Mouse (Mus musculus) intestine, embryonic 15.5 days (tissue): ENCODE data around the gene Wdr66. TPM values are rescaled to one million over a fixed set of nuclear protein-coding genes. Genes with fewer than 3 reads are reported as not detected.

ENCODE experiments used
- ATAC-seq: fragments of 200-750 bp; cut with Nextera tagmentation; 2 replicates; pipeline ENCODE4 v1.8.0; 2017; ENCODE audit warnings: moderate TSS enrichment, moderate library complexity
- H3K27ac ChIP-seq: fragments of 300-500 bp; sonication (generic); 2 replicates; pipeline ENCODE4 v1.5.1; 2015; ENCODE audit warnings: mild to moderate bottlenecking, inconsistent platforms
- H3K27me3 ChIP-seq: fragments of 300-500 bp; sonication (generic); replicated peaks from 2 replicates; pipeline ENCODE4 v1.6.1; 2015; ENCODE audit warnings: inconsistent platforms
- H3K36me3 ChIP-seq: fragments of 300-500 bp; sonication (generic); 2 replicates; pipeline ENCODE4 v1.6.1; 2015; ENCODE audit warnings: inconsistent platforms
- H3K4me1 ChIP-seq: fragments of 300-500 bp; sonication (generic); replicated peaks from 2 replicates; pipeline ENCODE4 v1.6.1; 2015; ENCODE audit warnings: inconsistent platforms
- H3K4me2 ChIP-seq: fragments of 300-500 bp; sonication (generic); replicated peaks from 2 replicates; pipeline ENCODE4 v1.6.1; 2015; ENCODE audit warnings: mild to moderate bottlenecking, inconsistent platforms
- H3K4me3 ChIP-seq: fragments of 300-500 bp; sonication (generic); replicated peaks from 2 replicates; pipeline ENCODE4 v1.5.1; 2015; ENCODE audit warnings: inconsistent platforms
- H3K9ac ChIP-seq: fragments of 300-500 bp; sonication (generic); 2 replicates; pipeline ENCODE4 v1.6.1; 2015; ENCODE audit warnings: inconsistent platforms
- H3K9me3 ChIP-seq: fragments of 300-500 bp; sonication (generic); 2 replicates; pipeline ENCODE4 v1.6.1; 2016; ENCODE audit warnings: inconsistent platforms
- WGBS: fragments of 180-500 bp; shearing (Covaris S2); methylation state at CpG from one replicate; pipeline ENCODE4 v1.1.7; 2015; 5-methylcytosine and 5-hydroxymethylcytosine counted together
- polyA plus RNA-seq: library from polyadenylated mRNA; unstranded; fragments of >200 nt; fragmentation: Nextera tagmentation; extraction: Ambion mirVana; gene quantifications from 2 replicates; pipeline ENCODE4 v1.2.1, GENCODE M21; 2015

Gene Wdr66
- polyA plus RNA-seq, 1 experiment from 2014 or later, result 0.79 TPM

DNA sequence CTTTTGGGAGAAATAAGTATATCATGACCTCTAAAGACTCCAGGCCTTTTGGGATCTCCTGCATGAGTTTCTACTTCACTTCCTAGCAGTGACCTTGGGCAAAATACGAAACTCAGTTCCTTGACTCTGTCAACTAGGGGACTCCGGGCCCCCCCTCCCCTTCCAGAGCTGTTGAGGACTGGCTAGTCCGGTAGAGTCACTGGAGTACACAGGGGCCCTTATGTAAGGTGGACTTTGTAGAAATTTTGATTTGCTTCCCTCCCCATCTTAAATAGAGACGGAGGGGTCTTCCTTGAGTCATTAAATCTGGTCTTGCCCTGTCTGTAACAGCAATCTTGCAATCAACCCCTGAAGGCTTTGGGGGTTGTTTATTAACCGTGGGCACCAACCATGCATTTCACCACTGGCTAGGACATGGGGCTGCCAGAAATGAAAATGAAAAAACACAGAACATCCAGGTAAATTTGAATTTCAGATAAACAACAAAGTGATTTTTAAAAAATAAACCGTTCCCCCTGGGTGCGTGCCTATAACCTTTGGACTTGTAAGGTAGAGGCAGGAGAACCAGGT, 94.9 kb downstream of the Wdr66 start:
- Histone ChIP-seq H3K4me2 (peak overlapping the region; percentile 89), H3K27ac (peak overlapping the region; percentile 77), H3K4me1 (peaks cover 17% of the 10 kb centered on the region), H3K4me3 (peak overlapping the region; percentile 84), H3K9ac (peak overlapping the region; percentile 48; the same call in 1 of the 2 replicates), H3K27me3 (no peaks in the 10 kb centered on the region), H3K9me3 (no peaks in the 10 kb centered on the region), H3K36me3 (no peaks in the 10 kb centered on the region)
- no peak for ATAC-seq
- WGBS, result 46% methylated on average over 7 of the region's 7 CpGs

DNA sequence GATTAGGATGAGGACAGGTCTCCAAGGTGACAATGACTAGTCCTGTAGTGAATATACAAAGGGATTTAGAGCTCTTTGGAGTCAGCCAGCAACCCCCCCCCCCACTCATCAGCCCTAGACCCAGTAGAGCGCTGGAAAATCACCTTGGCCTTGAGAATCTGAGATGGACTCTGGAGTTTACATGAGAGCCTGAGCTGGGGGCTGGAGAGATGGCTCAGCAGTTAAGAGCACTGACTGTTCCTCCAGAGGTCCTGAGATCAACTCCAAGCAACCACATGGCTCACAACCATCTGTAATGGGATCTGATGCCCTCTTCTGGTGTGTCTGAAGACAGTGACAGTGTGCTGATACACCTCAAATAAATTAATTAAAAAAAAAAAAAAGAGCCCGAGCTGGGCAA, 96.1 kb downstream of the Wdr66 start:
- Histone ChIP-seq H3K9me3 (no peaks in the 10 kb centered on the region), H3K36me3 (no peaks in the 10 kb centered on the region), H3K4me1 (peaks cover 17% of the 10 kb centered on the region), H3K27ac (no peak overlapping the region), H3K27me3 (no peaks in the 10 kb centered on the region), H3K4me3 (no peak overlapping the region), H3K4me2 (no peak overlapping the region), H3K9ac (no peak overlapping the region)
- ATAC-seq, result no peak
- WGBS, result 78% methylated on average over 2 of the region's 2 CpGs

DNA sequence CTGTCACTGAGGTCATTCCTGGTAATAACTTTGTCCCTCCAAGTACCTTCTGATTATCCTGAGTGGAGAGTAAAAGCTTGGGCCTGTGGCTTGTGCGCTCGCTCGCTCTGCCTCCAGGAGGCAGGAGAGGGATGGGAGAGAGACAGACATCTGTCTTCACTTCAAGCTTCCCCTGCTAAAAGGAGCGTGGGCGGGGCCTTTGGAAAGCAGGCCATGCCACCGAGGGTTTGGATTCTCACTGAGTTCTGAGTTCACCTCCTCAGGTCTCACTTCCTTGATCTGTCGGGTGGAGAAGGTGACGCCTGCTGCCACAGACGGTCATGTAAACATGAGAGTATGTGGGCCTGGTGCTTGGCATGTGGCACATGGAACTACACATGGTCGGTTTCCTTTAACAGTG, 98.5 kb downstream of the Wdr66 start:
- H3K9me3 ChIP-seq, result no peaks in the 10 kb centered on the region
- no peak overlapping the region for H3K9ac ChIP-seq
- ATAC-seq, result no peak
- no peak overlapping the region for H3K27ac ChIP-seq
- no peaks in the 10 kb centered on the region; the same call in 1 of the 2 replicates for H3K36me3 ChIP-seq
- H3K4me2 ChIP-seq, result no peak overlapping the region
- no peak overlapping the region for H3K4me3 ChIP-seq
- H3K27me3 ChIP-seq, result no peaks in the 10 kb centered on the region
- 66% methylated on average over 10 of the region's 10 CpGs for WGBS
- peaks cover 17% of the 10 kb centered on the region for H3K4me1 ChIP-seq

DNA sequence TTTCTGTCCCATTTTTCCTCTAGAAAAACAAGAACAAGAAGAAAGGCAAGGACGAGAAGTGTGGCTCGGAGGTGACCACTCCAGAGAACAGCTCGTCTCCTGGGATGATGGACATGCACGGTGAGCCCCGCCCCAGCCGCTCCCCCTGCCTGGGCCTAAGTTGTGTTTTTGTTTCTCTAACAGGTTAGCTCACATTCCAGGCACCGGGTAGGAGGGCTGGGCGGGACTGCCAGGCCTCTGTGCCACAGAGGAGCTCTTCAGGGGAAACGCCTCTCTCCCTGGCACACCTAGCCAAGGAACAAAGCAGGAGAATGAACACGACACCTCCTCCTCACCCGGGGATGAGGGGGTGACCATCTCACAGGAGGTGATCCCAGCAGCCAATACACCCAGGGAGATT, 104.0 kb downstream of the Wdr66 start:
- Histone ChIP-seq H3K4me2 (no peak overlapping the region), H3K27ac (no peak overlapping the region), H3K9ac (no peak overlapping the region), H3K9me3 (no peaks in the 10 kb centered on the region), H3K4me3 (no peak overlapping the region), H3K27me3 (no peaks in the 10 kb centered on the region), H3K4me1 (no peaks in the 10 kb centered on the region), H3K36me3 (peaks cover 18% of the 10 kb centered on the region)
- WGBS, result 66% methylated on average over 11 of the region's 11 CpGs
- ATAC-seq, result no peak

DNA sequence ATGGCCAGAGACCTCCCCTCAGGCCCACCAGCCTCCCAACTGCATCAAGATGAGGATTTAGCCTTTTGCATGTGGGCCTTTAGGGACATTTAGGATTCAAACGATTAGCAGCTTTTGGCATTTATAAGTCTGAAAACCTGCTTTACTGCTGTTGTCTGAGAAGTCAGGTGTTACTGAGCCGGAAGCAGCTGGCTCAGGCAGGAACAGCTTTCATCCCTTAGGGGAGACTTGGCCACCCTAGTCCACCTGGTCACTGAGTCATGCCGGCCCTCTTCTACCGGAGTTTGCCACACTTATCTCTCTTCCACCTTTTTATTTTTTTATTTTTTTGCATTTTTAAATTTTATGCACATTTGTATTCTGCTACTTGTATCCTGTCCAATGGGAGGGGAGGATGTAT, 105.4 kb downstream of the Wdr66 start:
- no peak for ATAC-seq
- H3K36me3 ChIP-seq, result peaks cover 24% of the 10 kb centered on the region

DNA sequence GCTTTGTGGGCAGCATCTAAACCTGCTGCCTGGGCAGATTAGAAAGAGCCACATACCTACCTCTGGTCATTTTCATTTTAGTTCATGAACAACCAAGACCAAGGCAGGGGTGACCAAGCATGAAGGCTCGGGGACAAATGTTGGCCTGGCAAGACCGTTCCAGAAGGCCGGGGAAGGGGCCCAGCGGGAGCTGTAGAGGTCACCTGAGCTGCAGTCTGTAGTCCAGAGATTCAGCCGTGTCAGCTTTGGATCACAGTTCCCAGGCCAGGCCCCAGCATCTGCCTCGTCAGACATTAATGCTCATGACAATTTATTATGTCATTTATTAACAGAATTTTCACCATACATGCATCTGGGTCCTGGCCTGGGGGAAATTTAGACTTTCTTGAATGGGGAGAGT, 107.5 kb downstream of the Wdr66 start:
- 86% methylated on average over 6 of the region's 6 CpGs for WGBS
- Histone ChIP-seq H3K9me3 (no peaks in the 10 kb centered on the region), H3K9ac (no peak overlapping the region), H3K4me3 (no peak overlapping the region), H3K27me3 (no peaks in the 10 kb centered on the region), H3K4me1 (no peaks in the 10 kb centered on the region), H3K4me2 (no peak overlapping the region), H3K36me3 (peaks cover 35% of the 10 kb centered on the region), H3K27ac (no peak overlapping the region)
- no peak for ATAC-seq

More for the DNA sequence above, 105.4 kb downstream of the Wdr66 start:
- H3K9me3 ChIP-seq, result no peaks in the 10 kb centered on the region
- no peak overlapping the region for H3K27ac ChIP-seq
- H3K4me1 ChIP-seq, result no peaks in the 10 kb centered on the region
- no peak overlapping the region for H3K4me3 ChIP-seq
- 90% methylated on average over 4 of the region's 4 CpGs for WGBS
- H3K9ac ChIP-seq, result no peak overlapping the region
- no peak overlapping the region for H3K4me2 ChIP-seq
- no peaks in the 10 kb centered on the region for H3K27me3 ChIP-seq

DNA sequence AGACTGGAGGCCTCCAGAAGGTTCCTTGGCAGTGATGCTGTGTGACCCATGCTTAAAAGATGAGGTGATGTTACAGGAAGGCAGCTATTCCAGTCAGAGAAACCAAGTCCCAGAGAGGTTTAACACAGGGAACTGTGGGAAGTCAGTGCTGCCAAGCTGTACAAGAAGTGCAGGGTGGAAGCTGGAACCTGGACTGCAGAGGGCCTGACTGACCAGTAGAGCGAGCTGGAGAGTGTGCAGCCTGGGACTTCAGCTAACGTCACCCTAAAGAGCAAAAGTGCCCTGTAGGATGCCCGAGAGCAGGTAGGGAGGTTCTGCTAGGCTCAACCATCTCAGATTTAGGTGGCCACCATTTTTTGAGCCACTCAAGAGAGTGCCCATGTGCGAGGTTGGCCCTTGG, 111.0 kb downstream of the Wdr66 start:
- Histone ChIP-seq H3K27me3 (no peaks in the 10 kb centered on the region), H3K9ac (no peak overlapping the region), H3K4me3 (no peak overlapping the region), H3K9me3 (no peaks in the 10 kb centered on the region), H3K4me1 (no peaks in the 10 kb centered on the region), H3K27ac (no peak overlapping the region), H3K36me3 (peaks cover 22% of the 10 kb centered on the region), H3K4me2 (no peak overlapping the region)
- no peak for ATAC-seq
- 85% methylated on average over 4 of the region's 4 CpGs for WGBS

DNA sequence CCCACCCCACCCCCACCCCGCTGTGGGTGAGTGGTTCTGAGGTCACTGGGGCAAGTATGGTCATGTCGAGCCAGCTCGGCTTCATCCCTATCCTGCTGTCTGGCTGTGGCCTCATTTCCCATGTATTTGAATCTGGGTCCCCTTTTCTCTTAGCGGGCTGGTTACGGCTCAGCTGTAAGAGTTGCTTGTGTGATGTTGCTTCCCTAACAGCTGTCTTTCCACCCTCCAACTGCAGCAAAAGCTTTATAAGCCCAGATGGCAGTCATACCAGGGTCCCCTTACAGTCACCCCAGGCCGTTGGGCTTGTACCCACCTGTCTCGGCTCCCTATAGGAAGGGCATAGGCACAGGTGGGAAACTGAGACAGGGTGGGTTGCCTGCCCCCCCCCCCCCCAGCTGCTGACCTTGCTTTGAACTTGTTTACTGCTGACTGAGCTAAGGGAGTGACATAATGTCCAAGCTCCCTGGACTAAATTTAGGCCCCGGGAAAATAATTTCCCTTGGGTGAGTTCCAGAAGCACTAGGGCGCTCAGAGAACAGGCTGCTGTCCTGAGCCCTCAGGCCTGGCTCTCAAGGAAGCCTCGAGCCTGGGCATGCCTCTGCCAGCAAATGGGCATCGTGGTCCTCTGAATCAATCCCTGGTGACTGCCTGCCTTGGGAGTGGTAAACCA, 112.5 kb downstream of the Wdr66 start:
- peaks cover 24% of the 10 kb centered on the region for H3K36me3 ChIP-seq
- no peak overlapping the region for H3K9ac ChIP-seq
- no peaks in the 10 kb centered on the region for H3K27me3 ChIP-seq
- ATAC-seq, result no peak
- no peak overlapping the region for H3K4me3 ChIP-seq
- H3K9me3 ChIP-seq, result no peaks in the 10 kb centered on the region
- no peak overlapping the region for H3K4me2 ChIP-seq
- 74% methylated on average over 11 of the region's 11 CpGs for WGBS
- H3K27ac ChIP-seq, result 0 out of 2 replicates have a peak overlapping the region, but pooled peaks have one; percentile 13
- no peaks in the 10 kb centered on the region for H3K4me1 ChIP-seq

DNA sequence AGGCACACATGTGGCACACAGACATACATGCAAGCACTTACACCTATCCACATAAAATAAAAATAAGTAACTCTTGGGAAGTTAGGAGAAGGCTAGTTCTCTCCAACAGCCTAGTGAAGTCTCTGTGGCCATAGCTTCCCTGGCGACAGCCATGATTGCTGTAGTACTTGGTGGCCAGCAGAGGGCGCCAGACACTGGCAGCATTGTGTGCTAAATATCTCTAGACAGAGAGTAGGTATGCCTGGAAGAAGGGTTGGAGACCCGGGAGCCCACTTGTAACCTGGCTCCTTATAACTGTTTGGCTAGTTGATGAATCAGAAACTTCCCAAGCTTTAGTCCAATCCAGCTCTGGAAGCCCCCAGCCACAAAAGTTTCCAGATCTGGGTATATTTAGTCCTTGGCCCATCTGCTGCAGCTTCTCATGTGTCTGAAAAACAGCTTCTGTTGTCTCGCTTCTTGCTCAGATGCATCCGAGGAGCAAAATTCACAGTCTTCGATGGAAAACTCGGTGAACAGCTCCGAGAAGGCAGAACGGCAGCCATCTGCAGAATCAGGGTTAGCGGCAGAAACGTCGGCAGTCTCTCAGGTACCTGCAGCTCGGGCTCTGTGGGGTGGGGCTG, 117.1 kb downstream of the Wdr66 start:
- no peaks in the 10 kb centered on the region for H3K4me1 ChIP-seq
- no peaks in the 10 kb centered on the region for H3K9me3 ChIP-seq
- no peak for ATAC-seq
- no peak overlapping the region for H3K4me2 ChIP-seq
- no peak overlapping the region for H3K27ac ChIP-seq
- no peaks in the 10 kb centered on the region for H3K27me3 ChIP-seq
- WGBS, result 78% methylated on average over 13 of the region's 13 CpGs
- no peak overlapping the region for H3K4me3 ChIP-seq
- peaks cover 31% of the 10 kb centered on the region for H3K36me3 ChIP-seq
- no peak overlapping the region for H3K9ac ChIP-seq

DNA sequence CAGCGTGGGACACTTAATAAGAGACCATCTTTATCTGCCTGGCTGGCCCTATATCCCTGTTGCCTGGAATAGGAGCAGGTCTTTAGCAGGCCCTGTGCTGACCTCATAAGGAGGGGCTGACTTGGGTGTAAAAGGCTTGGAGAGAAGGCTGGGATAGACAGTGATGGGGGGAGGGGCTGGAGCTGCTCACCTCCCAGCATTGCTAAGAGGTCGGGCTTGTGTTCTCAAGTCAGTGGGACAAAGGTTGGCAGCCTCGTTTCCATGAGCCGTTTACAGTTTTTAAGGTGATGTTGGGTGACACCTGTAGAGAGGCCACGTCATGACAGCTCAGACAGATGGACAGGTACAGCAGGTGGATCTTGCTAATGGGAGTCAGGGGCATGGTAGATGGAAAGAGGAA, 118.1 kb downstream of the Wdr66 start:
- WGBS, result 89% methylated on average over 5 of the region's 5 CpGs
- Histone ChIP-seq H3K9ac (no peak overlapping the region), H3K4me1 (no peaks in the 10 kb centered on the region), H3K9me3 (no peaks in the 10 kb centered on the region), H3K27me3 (no peaks in the 10 kb centered on the region), H3K36me3 (peaks cover 32% of the 10 kb centered on the region), H3K4me2 (no peak overlapping the region), H3K4me3 (no peak overlapping the region), H3K27ac (no peak overlapping the region)
- ATAC-seq, result no peak

DNA sequence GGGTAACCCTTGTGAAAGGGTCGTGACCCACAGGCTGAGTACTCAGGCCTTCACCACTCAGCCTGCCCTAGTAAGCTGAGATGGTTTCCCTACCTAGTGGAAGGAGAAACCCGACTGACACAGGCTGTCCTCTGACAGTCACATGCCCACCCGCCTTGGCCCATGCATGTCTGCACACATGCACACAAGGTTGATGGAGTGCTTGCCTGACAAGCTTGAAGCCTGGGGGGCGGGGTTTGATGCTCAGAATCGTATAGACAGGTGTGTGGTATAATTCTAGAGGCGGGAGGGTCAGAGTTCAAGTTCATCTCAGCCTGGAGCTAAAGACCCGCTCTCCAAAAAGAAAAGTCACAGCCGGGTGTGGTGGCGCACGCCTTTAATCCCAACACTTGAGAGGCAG, 123.4 kb downstream of the Wdr66 start:
- Histone ChIP-seq H3K9ac (no peak overlapping the region), H3K27ac (no peak overlapping the region), H3K4me2 (no peak overlapping the region), H3K4me1 (peaks cover 5% of the 10 kb centered on the region; the same call in 1 of the 2 replicates), H3K4me3 (no peak overlapping the region), H3K27me3 (no peaks in the 10 kb centered on the region), H3K9me3 (no peaks in the 10 kb centered on the region), H3K36me3 (peaks cover 25% of the 10 kb centered on the region)
- ATAC-seq, result no peak
- WGBS, result 90% methylated on average over 10 of the region's 10 CpGs

DNA sequence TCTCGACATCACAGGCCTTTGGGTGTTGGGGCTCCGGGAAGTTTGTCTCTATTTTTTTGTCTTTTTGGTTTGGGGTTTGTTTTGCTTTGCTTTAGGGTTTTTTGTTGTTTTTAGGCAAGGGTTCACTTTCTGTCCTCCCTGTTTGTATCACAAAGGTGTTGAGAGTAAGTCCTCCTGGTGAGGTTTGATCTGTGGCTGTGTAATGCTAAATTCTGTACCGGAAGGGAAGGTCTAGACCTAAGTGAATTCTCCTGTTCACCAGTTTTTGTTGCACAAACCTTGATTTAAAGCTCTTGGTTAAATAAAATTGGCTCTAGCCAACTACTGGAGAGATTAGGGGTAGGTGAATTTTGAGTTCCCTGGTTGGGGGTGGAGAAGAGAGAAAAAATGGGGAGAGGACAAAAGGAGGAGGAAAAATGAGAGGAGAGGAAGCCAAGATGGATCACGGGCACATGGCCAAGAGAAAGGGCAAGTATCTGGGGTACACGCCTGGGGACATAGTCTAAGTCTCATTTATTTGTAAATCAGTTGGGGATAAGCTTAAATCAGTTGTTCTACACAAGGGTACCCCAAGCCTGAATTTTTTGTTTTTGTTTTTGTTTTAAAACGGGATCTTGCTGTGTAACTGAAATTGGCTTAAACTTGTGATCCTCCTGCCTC, 124.0 kb downstream of the Wdr66 start:
- WGBS, result 84% methylated on average over 6 of the region's 6 CpGs
- no peak for ATAC-seq
- Histone ChIP-seq H3K27ac (peak overlapping the region; percentile 17; the same call in 1 of the 2 replicates), H3K4me2 (0 out of 2 replicates have a peak overlapping the region, but pooled peaks have one; percentile 9), H3K36me3 (peaks cover 23% of the 10 kb centered on the region), H3K27me3 (no peaks in the 10 kb centered on the region), H3K9me3 (no peaks in the 10 kb centered on the region), H3K4me3 (no peak overlapping the region), H3K9ac (no peak overlapping the region), H3K4me1 (peaks cover 5% of the 10 kb centered on the region; the same call in 1 of the 2 replicates)
